Mouse (Mus musculus) midbrain, embryonic 16.5 days (tissue): ENCODE results near the gene Olfr544. TPM values are rescaled to one million over a fixed set of nuclear protein-coding genes. Genes with fewer than 3 reads are reported as not detected.

Experiments
- ATAC-seq: fragments of 200-750 bp; cut with Nextera tagmentation; 2 replicates; pipeline ENCODE4 v1.8.0; 2017; ENCODE audit warnings: moderate TSS enrichment
- H3K27ac ChIP-seq: fragments of 300-500 bp; sonication (generic); 2 replicates; pipeline ENCODE4 v1.5.1; 2014; ENCODE audit warnings: mild to moderate bottlenecking, low read length, mixed read lengths
- H3K27me3 ChIP-seq: fragments of 300-500 bp; sonication (generic); 2 replicates; pipeline ENCODE4 v1.6.1; 2014; ENCODE audit warnings: low read depth, low read length, mixed read lengths; ENCODE audit not compliant: control insufficient read depth, insufficient read depth
- H3K36me3 ChIP-seq: fragments of 300-500 bp; sonication (generic); 2 replicates; pipeline ENCODE4 v1.6.1; 2014; ENCODE audit warnings: mild to moderate bottlenecking, low read length, moderate library complexity, mixed read lengths; ENCODE audit not compliant: control insufficient read depth, insufficient read depth
- H3K4me1 ChIP-seq: fragments of 300-500 bp; sonication (generic); 2 replicates; pipeline ENCODE4 v1.6.1; 2014; ENCODE audit warnings: mild to moderate bottlenecking, low read length, mixed read lengths; ENCODE audit not compliant: control insufficient read depth, insufficient read depth
- H3K4me2 ChIP-seq: fragments of 300-500 bp; sonication (generic); 2 replicates; pipeline ENCODE4 v1.6.1; 2014; ENCODE audit warnings: mild to moderate bottlenecking, low read length, mixed read lengths
- H3K4me3 ChIP-seq: fragments of 300-500 bp; sonication (generic); 2 replicates; pipeline ENCODE4 v1.5.1; 2014; ENCODE audit warnings: low read depth, mild to moderate bottlenecking, low read length, moderate library complexity, mixed read lengths
- H3K9ac ChIP-seq: fragments of 300-500 bp; sonication (generic); 2 replicates; pipeline ENCODE4 v1.6.1; 2014; ENCODE audit warnings: low read depth, low read length, mixed read lengths
- H3K9me3 ChIP-seq: fragments of 300-500 bp; sonication (generic); replicated peaks from 2 replicates; pipeline ENCODE4 v1.6.1; 2014; ENCODE audit warnings: mild to moderate bottlenecking, low read length, mixed read lengths; ENCODE audit not compliant: control insufficient read depth, poor library complexity, severe bottlenecking
- WGBS: fragments of 180-500 bp; shearing (Covaris S2); extraction: QIAGEN DNeasy Blood & Tissue Kit; methylation state at CpG from one replicate; pipeline ENCODE4 v1.1.7; 2014; 5-methylcytosine and 5-hydroxymethylcytosine counted together
- polyA plus RNA-seq: library from polyadenylated mRNA; unstranded; fragments of >200 nt; fragmentation: Nextera tagmentation; extraction: Ambion mirVana; gene quantifications from 2 replicates; pipeline ENCODE4 v1.2.1, GENCODE M21; 2015

The Olfr544 gene
- polyA plus RNA-seq, 1 experiment from 2014 or later = 0.19 TPM

DNA sequence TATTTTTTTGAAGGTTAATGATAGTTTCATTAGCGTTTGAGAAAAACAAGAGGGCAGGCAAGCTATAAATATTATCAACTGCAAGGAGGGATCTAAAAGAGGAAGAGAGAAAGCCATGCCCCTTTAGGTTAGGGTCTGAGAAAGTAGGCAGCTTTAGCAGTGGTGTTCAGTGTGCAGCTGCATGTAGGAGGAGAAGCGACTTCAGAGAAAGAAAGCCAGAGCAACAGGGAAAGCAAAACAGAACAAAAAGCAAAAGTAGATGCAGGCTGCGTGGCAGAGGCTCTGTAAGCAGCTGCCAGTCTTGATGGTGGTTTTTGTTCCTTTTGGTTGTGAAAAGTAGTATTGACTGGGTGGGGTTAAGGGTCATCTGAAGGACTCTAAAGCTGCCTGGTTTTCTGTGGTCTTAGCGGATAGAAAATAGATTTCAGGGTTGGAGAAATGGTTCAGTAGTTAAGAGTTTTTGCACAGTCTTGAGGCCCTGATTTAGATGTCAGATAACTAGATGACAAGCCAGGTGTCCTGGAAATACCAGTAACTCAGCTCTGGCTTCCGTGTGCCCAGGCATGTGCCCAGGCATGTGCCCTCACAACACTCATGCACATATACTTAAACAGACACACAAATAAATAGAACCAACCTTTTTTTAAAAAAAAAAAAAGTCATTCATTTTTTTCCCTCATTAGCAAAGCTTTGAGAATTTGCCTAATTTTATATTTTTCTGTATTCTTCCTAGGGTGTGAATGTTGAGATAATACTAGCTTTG lies 29.3 kb downstream of the Olfr544 start:
- WGBS = 79% methylated on average over 5 of the region's 5 CpGs
- H3K36me3 ChIP-seq = peaks cover 19% of the 10 kb centered on the region

GRCm38 (mm10) chr7:102446438-102446837 lies 41.7 kb downstream of the Olfr544 start:
- peaks cover 16% of the 10 kb centered on the region for H3K4me1 ChIP-seq
- H3K27ac ChIP-seq = no peak overlapping the region
- ATAC-seq = no peak
- no peaks in the 10 kb centered on the region for H3K27me3 ChIP-seq
- H3K36me3 ChIP-seq = peaks cover 14% of the 10 kb centered on the region
- 96% methylated on average over 9 of the region's 9 CpGs for WGBS
- H3K9me3 ChIP-seq = no peaks in the 10 kb centered on the region
- H3K4me3 ChIP-seq = no peak overlapping the region
- H3K9ac ChIP-seq = no peak overlapping the region
- no peak overlapping the region for H3K4me2 ChIP-seq

More for the DNA sequence above, 29.3 kb downstream of the Olfr544 start:
- no peak overlapping the region for H3K4me3 ChIP-seq
- no peak for ATAC-seq
- no peak overlapping the region for H3K27ac ChIP-seq
- H3K9me3 ChIP-seq = no peaks in the 10 kb centered on the region
- H3K4me1 ChIP-seq = no peaks in the 10 kb centered on the region
- no peak overlapping the region for H3K9ac ChIP-seq
- no peak overlapping the region for H3K4me2 ChIP-seq
- H3K27me3 ChIP-seq = no peaks in the 10 kb centered on the region

DNA sequence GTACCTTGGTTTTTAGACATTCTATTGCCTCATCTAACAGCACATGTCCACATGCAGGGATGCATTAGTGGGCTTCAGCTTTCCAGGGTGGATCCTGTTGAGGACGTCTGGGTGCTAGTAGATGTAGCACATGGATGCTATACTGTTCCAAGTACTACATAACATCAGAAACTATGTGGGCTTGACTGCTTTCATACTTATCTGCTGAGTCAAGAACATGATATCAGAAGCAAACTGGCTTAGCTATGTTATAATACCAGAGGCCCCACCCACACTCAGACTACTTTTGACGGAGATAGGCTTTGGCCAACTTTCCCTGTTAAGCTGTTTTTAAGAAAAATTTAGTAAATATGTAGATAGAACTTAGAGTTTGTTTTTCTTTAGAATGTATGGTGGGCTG lies 43.8 kb downstream of the Olfr544 start:
- Histone ChIP-seq H3K4me3 (no peak overlapping the region), H3K27me3 (no peaks in the 10 kb centered on the region), H3K27ac (no peak overlapping the region), H3K9ac (no peak overlapping the region), H3K9me3 (no peaks in the 10 kb centered on the region), H3K4me2 (no peak overlapping the region), H3K36me3 (peaks cover 11% of the 10 kb centered on the region; the same call in 1 of the 2 replicates), H3K4me1 (peaks cover 18% of the 10 kb centered on the region)
- no peak for ATAC-seq
- WGBS = 90% methylated on average over 2 of the region's 2 CpGs

DNA sequence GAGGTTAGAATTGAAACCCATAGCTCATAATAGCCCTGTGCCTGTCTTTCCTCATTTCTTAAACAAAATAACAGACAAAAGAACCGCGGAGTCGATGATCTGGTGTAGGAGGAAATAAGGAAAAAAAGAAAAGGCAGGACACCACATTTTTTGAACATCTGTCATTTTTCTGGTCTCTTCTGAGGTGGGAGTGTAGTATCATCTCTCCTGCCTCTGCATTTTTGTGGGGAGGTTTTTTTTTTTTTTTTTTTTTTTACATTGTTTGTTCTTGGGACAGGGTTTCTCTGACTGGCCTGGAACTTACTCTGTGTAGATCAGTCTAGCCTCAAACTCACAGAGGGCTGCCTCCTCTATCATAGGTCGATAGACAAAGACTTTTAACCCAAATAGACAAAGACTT lies 45.7 kb downstream of the Olfr544 start:
- peak overlapping the region; percentile 71 for H3K4me2 ChIP-seq
- H3K4me1 ChIP-seq = peaks cover 18% of the 10 kb centered on the region
- no peak overlapping the region for H3K27ac ChIP-seq
- no peaks in the 10 kb centered on the region for H3K9me3 ChIP-seq
- WGBS = 0% methylated on average over 4 of the region's 4 CpGs
- H3K27me3 ChIP-seq = no peaks in the 10 kb centered on the region
- H3K36me3 ChIP-seq = 0 out of 2 replicates have a peak, but pooled peaks cover 5% of the 10 kb centered on the region
- no peak for ATAC-seq
- peak overlapping the region; percentile 65; the same call in 1 of the 2 replicates for H3K9ac ChIP-seq
- H3K4me3 ChIP-seq = peak overlapping the region; percentile 60

DNA sequence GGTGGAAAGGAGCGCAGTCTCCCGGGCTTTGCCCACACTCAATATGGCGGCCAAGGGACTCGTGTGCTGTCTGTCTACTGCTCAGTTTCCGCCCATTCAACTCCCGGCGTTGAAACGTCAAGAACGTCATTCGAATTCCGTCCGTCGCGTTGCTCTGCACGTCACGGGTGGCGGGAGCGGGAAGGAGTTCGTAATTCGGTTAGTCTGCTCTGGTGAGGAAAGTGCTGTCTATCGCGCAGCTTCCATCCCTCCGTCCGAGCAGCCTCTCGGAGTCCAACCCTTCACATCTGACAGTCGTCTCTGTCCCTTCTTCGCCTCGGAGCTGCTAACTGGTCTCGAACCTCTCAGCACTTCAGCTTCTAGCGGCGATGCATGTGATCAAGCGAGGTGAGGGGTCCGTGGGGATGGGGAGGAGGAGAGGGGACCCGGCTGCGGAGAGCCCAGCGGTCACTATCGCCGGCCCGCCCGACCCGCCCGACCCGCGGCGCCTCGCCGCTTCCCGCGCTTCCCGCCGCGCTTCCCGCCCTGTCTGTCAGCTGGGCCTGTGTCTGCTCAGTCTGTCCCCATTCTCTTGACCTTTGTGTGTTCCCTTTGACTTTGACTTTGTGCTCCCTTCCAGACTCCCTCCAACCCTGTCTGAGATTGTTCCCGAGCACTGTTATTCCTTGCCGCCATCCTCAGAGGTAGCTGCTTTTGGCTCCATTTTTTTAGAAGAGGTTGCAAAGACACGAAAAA lies 46.3 kb downstream of the Olfr544 start, which contains the start of gene Rrm1:
TSS of gene Rrm1 (plus strand) at position 39 of the 735 bp plus-strand sequence.
- H3K27me3 ChIP-seq = no peaks in the 10 kb centered on the region; the same call in 1 of the 2 replicates
- 0 out of 2 replicates have a peak, but pooled peaks cover 2% of the 10 kb centered on the region for H3K36me3 ChIP-seq
- H3K4me1 ChIP-seq = peaks cover 18% of the 10 kb centered on the region
- no peaks in the 10 kb centered on the region for H3K9me3 ChIP-seq
- H3K4me2 ChIP-seq = peak within 1 kb of the TSS; percentile 71
- H3K4me3 ChIP-seq = peak within 1 kb of the TSS; percentile 60
- peak within 1 kb of the TSS; percentile 59; the same call in 1 of the 2 replicates for H3K27ac ChIP-seq
- under 1% methylated on average over 55 of the region's 56 CpGs for WGBS
- peak; percentile 100 for ATAC-seq
- H3K9ac ChIP-seq = peak within 1 kb of the TSS; percentile 65

DNA sequence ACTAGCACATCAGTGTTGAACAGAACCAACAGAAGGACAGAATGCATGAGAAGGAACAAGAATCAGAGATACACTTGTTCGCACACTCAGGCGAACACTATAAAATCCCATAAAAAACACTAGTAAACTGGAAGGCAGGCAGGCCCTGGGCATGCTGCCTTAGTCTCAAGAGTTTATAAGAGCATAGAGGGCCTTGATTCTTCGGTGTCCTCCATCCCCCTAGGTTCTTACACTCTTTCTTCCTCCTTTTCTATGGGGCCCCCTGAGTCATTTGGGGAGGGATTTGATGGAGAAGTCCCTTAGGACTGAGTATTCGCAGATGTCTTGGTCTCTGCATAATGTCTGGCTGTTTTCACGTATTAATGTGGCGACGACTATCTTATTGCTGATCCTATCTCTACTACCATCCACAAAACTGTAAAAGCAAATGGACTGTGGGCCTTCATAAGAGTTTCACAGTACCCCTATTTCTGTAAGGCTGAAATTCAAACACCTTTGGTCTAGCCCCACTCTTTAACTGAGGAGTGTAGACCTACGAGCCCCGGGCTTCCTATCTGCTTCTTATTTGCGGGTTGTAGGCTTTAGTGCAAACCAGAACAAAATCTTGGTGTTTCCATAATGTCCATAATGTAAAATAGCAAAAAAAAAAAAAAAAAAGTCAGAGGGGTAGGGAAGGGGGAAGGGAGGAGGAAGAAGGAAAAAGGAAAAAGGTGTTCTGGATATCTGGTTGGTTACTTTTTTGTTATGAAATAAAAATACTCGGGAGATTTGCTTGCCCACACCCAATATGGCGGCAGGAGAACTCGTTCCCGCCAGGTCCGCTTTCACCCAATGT lies 47.1 kb downstream of the Olfr544 start:
- Histone ChIP-seq H3K27ac (peak overlapping the region; percentile 59; the same call in 1 of the 2 replicates), H3K4me3 (peak overlapping the region; percentile 60), H3K4me1 (peaks cover 18% of the 10 kb centered on the region), H3K4me2 (peak overlapping the region; percentile 47), H3K27me3 (no peaks in the 10 kb centered on the region; the same call in 1 of the 2 replicates), H3K9ac (no peak overlapping the region), H3K36me3 (no peaks in the 10 kb centered on the region), H3K9me3 (no peaks in the 10 kb centered on the region)
- ATAC-seq = peak; percentile 37
- WGBS = 52% methylated on average over 15 of the region's 15 CpGs

GRCm38 (mm10) chr7:102434344-102434743 lies 53.8 kb downstream of the Olfr544 start:
- no peak overlapping the region for H3K9ac ChIP-seq
- no peaks in the 10 kb centered on the region for H3K4me1 ChIP-seq
- H3K4me3 ChIP-seq = no peak overlapping the region
- no peak overlapping the region for H3K4me2 ChIP-seq
- H3K27me3 ChIP-seq = no peaks in the 10 kb centered on the region; the same call in 1 of the 2 replicates
- no peak for ATAC-seq
- 89% methylated on average over 2 of the region's 2 CpGs for WGBS
- H3K36me3 ChIP-seq = no peaks in the 10 kb centered on the region
- no peak overlapping the region for H3K27ac ChIP-seq
- H3K9me3 ChIP-seq = no peaks in the 10 kb centered on the region
